Comparison of ENCODE assay signal across 31 mouse cellular contexts in the genomic region with DNA sequence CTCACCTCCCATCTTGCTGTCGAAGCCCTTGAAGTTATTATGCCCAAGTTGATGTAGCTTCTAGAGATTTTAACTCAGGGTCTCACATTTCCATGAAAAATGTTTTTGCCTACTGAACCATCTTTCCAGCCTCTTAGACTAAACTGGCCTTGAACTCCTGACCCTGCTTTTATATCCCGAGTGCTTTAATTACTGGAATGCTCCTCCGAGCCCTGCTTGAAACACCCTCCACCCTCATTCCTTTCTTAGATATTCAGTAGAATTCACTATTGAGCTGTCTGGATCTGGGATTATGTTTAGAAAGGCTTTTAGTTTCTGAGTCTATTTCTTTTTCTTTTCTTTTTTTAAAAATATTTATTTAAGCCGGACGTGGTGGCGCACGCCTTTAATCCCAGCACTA. TPM values are rescaled to one million over a fixed set of nuclear protein-coding genes. Genes with fewer than 3 reads are reported as not detected.
DNase-seq lines count a peak whose midpoint lies in the region; ATAC-seq lines count a peak whose summit lies in the region.
"Had no signal": no experiment of that assay in that cellular context is flagged by ENCODE, and none has a peak within 500 bp of the region (broad histone marks: within the 10 kb centered on the region; RNA-seq: fewer than 3 reads in every experiment).

No protein-coding gene starts in this region.

- no peak overlapping the region for H3K27ac ChIP-seq in midbrain, embryonic 11.5 days (ENCODE audit: low read depth, low read length)
- no peak overlapping the region for H3K27ac ChIP-seq in midbrain, embryonic 16.5 days (ENCODE audit: low read length)

- no peak overlapping the region for H3K4me3 ChIP-seq in midbrain, embryonic 11.5 days (ENCODE audit: low read depth, low read length)
- H3K4me3 ChIP-seq in midbrain, embryonic 16.5 days (ENCODE audit: low read depth, low read length): no peak overlapping the region

- H3K36me3 ChIP-seq in midbrain, embryonic 11.5 days (ENCODE audit: control insufficient read depth, insufficient read depth, low read length): no peaks in the 10 kb centered on the region; the same call in 1 of the 2 replicates
- peaks cover 4% of the 10 kb centered on the region; the same call in 1 of the 2 replicates for H3K36me3 ChIP-seq in midbrain, embryonic 16.5 days (ENCODE audit: control insufficient read depth, insufficient read depth, low read length)

- WGBS in midbrain, embryonic 11.5 days: 93% methylated on average over 7 of the region's 7 CpGs
- WGBS in midbrain, embryonic 16.5 days: 88% methylated on average over 7 of the region's 7 CpGs

- no peaks in the 10 kb centered on the region for H3K9me3 ChIP-seq in midbrain, embryonic 11.5 days (ENCODE audit: control insufficient read depth, low read length)
- no peaks in the 10 kb centered on the region for H3K9me3 ChIP-seq in midbrain, embryonic 16.5 days (replicated peaks; ENCODE audit: control insufficient read depth, low read length, poor library complexity, severe bottlenecking)
- H3K9me3 ChIP-seq: G1E had no signal

- intact Hi-C loops in left cerebral cortex, postnatal 10 days (cut with DNase I): no loop called here

- H3K9ac ChIP-seq in midbrain, embryonic 11.5 days (ENCODE audit: low read length): no peak overlapping the region
- H3K9ac ChIP-seq in midbrain, embryonic 16.5 days (ENCODE audit: low read depth, low read length): no peak overlapping the region

- no peaks in the 10 kb centered on the region for H3K27me3 ChIP-seq in midbrain, embryonic 11.5 days (ENCODE audit: control insufficient read depth, insufficient read depth, low read length)
- H3K27me3 ChIP-seq in midbrain, embryonic 16.5 days (ENCODE audit: control insufficient read depth, insufficient read depth, low read depth, low read length): no peaks in the 10 kb centered on the region
- H3K27me3 ChIP-seq: CH12.LX, Patski had no signal

- no peak for ATAC-seq in midbrain, embryonic 11.5 days (ENCODE audit: low FRiP score)
- no peak for ATAC-seq in midbrain, embryonic 16.5 days
- no peak for ATAC-seq in erythroid progenitor cell, adult 5-6 weeks (replicated peaks; ENCODE audit: low FRiP score, poor library complexity, severe bottlenecking)
- ATAC-seq: activated CD4-positive, CD25-positive, alpha-beta regulatory T cell, adult 4 months; CD4-positive, CD25-positive, alpha-beta regulatory T cell, adult 4 months; Patski had no signal

- no peak overlapping the region for H3K4me2 ChIP-seq in midbrain, embryonic 11.5 days
- H3K4me2 ChIP-seq in midbrain, embryonic 16.5 days (ENCODE audit: low read length): no peak overlapping the region

- no peaks in the 10 kb centered on the region for H3K4me1 ChIP-seq in midbrain, embryonic 11.5 days (ENCODE audit: control insufficient read depth, insufficient read depth, low read length)
- no peaks in the 10 kb centered on the region for H3K4me1 ChIP-seq in midbrain, embryonic 16.5 days (ENCODE audit: control insufficient read depth, insufficient read depth, low read length)

- peak; percentile 54 for DNase-seq in midbrain, embryonic 11.5 days (ENCODE audit: low spot score, missing footprints)
- DNase-seq in ES-CJ7 (ENCODE audit: low read depth, low spot score) (peak; percentile 27), R1 (ENCODE audit: low read depth, low spot score) (peak; percentile 60), ZHBTc4 (ENCODE audit: low read depth, low spot score) (peak; percentile 39)
- no peak for DNase-seq in left cerebral cortex, postnatal 10 days (ENCODE audit: extremely low spot score in 1 of 2, low spot score in 2 of 2)
- no peak for DNase-seq in thymus, postnatal 25 days
- DNase-seq: adrenal gland, adult 2 months; adrenal gland, adult 8-10 months; adrenal gland, postnatal 10 days; adrenal gland, postnatal 14 days; adrenal gland, postnatal 25 days; adrenal gland, postnatal 36 days; B cell, adult 2 months; cerebellum, adult 11 months; cerebellum, adult 11-12 months; cerebellum, adult 18-20 months; cerebellum, adult 2 months; cerebellum, adult 8-10 months had no signal

RNA-seq across cellular contexts. Expression of a gene that starts 26.5 kb away (rescaled TPM):
- polyA plus RNA-seq in midbrain, embryonic 11.5 days (2014; fragmentation: Nextera tagmentation; extraction: Ambion mirVana): 37.1 and 38.4 TPM in 2 replicates
- polyA plus RNA-seq in midbrain, embryonic 16.5 days (2015; fragmentation: Nextera tagmentation; extraction: Ambion mirVana): 85.0 and 89.0 TPM in 2 replicates
- total RNA-seq in left cerebral cortex, postnatal 10 days (2021): 10 to 100 TPM; 78.1 to 82.5 TPM
- not detected in 2 replicates for total RNA-seq in erythroid progenitor cell, adult 5-6 weeks (2015; ENCODE audit: low replicate concordance)
- 0.98 and 2.7 TPM in 2 replicates for total RNA-seq in erythroid progenitor cell, adult 5-6 weeks (2017; ENCODE audit: low replicate concordance)
- polyA plus RNA-seq: activated CD4-positive, CD25-positive, alpha-beta regulatory T cell, adult 4 months; G1E had no signal

RNA-seq across cellular contexts. Expression of a gene that starts 32.7 kb away (rescaled TPM):
- polyA plus RNA-seq in midbrain, embryonic 11.5 days (2014; fragmentation: Nextera tagmentation; extraction: Ambion mirVana): 72.8 and 81.6 TPM in 2 replicates
- 81.4 and 84.3 TPM in 2 replicates for polyA plus RNA-seq in midbrain, embryonic 16.5 days (2015; fragmentation: Nextera tagmentation; extraction: Ambion mirVana)
- 10 to 100 TPM; 57.7 to 60.9 TPM for total RNA-seq in left cerebral cortex, postnatal 10 days (2021)
- 18.7 and 30.6 TPM in 2 replicates for total RNA-seq in erythroid progenitor cell, adult 5-6 weeks (2015; ENCODE audit: low replicate concordance)
- total RNA-seq in erythroid progenitor cell, adult 5-6 weeks (2017; ENCODE audit: low replicate concordance): 9.8 and 31.8 TPM in 2 replicates

RNA-seq across cellular contexts. Expression of a gene that starts 46.5 kb away (rescaled TPM):
- 35.5 and 38.3 TPM in 2 replicates for polyA plus RNA-seq in midbrain, embryonic 11.5 days (2014; fragmentation: Nextera tagmentation; extraction: Ambion mirVana)
- 29.0 and 29.1 TPM in 2 replicates for polyA plus RNA-seq in midbrain, embryonic 16.5 days (2015; fragmentation: Nextera tagmentation; extraction: Ambion mirVana)
- total RNA-seq in left cerebral cortex, postnatal 10 days (2021): 10 to 100 TPM; 48.5 to 55.3 TPM
- total RNA-seq in erythroid progenitor cell, adult 5-6 weeks (2015; ENCODE audit: low replicate concordance): 10.1 and 21.8 TPM in 2 replicates
- 3.1 and 9.2 TPM in 2 replicates for total RNA-seq in erythroid progenitor cell, adult 5-6 weeks (2017; ENCODE audit: low replicate concordance)

RNA-seq across cellular contexts. Expression of a gene that starts 58.6 kb away (rescaled TPM):
- 0.46 and 0.92 TPM in 2 replicates for polyA plus RNA-seq in midbrain, embryonic 11.5 days (2014; fragmentation: Nextera tagmentation; extraction: Ambion mirVana)
- 0.19 and 0.53 TPM in 2 replicates for polyA plus RNA-seq in midbrain, embryonic 16.5 days (2015; fragmentation: Nextera tagmentation; extraction: Ambion mirVana)
- total RNA-seq in left cerebral cortex, postnatal 10 days (2021): under 1 TPM; 0.51 to 0.85 TPM
- 6.3 and 16.6 TPM in 2 replicates for total RNA-seq in erythroid progenitor cell, adult 5-6 weeks (2015; ENCODE audit: low replicate concordance)
- 6.3 and 14.6 TPM in 2 replicates for total RNA-seq in erythroid progenitor cell, adult 5-6 weeks (2017; ENCODE audit: low replicate concordance)

RNA-seq across cellular contexts. Expression of a gene that starts 59.1 kb away (rescaled TPM):
- not detected in 2 replicates for polyA plus RNA-seq in midbrain, embryonic 11.5 days (2014; fragmentation: Nextera tagmentation; extraction: Ambion mirVana)
- polyA plus RNA-seq in midbrain, embryonic 16.5 days (2015; fragmentation: Nextera tagmentation; extraction: Ambion mirVana): not detected in 2 replicates
- not detected for total RNA-seq in left cerebral cortex, postnatal 10 days (2021)
- total RNA-seq in erythroid progenitor cell, adult 5-6 weeks (2015; ENCODE audit: low replicate concordance): not detected in 2 replicates
- total RNA-seq in erythroid progenitor cell, adult 5-6 weeks (2017; ENCODE audit: low replicate concordance): not detected in 2 replicates
- total RNA-seq: adrenal gland, adult 18-20 months; adrenal gland, adult 2 months; adrenal gland, adult 8-10 months; adrenal gland, postnatal 10 days; adrenal gland, postnatal 14 days; adrenal gland, postnatal 25 days; adrenal gland, postnatal 36 days; adrenal gland, postnatal 4 days; CH12.LX; ES-E14; G1E; MEL had no signal
- polyA plus RNA-seq: activated CD4-positive, CD25-positive, alpha-beta regulatory T cell, adult 4 months; adrenal gland, adult 2 months; brain, embryonic 14.5 days; C2C12; CD4-positive, CD25-positive, alpha-beta regulatory T cell, adult 4 months; cerebellum, adult 2 months; G1E; Patski had no signal

Comparison
In these comparisons a context has a peak if more than half of its experiments do, and no peak if none do; other contexts are left out.
1. DNase-seq: peak in midbrain, embryonic 11.5 days (single experiment), ES-CJ7 (single experiment), R1 (single experiment) and ZHBTc4 (single experiment); none in left cerebral cortex, postnatal 10 days (0 of 2) and thymus, postnatal 25 days (single experiment).
2. RNA of a gene that starts 26.5 kb away (total RNA-seq): 78.1 to 82.5 TPM in left cerebral cortex, postnatal 10 days; 0.98 to 2.7 TPM in erythroid progenitor cell, adult 5-6 weeks; every median in the first group is over 10 times any median in the second.